Mouse (Mus musculus): Measurements from ENCODE around the gene Xylt2. TPM values are rescaled to one million over a fixed set of nuclear protein-coding genes. Genes with fewer than 3 reads are reported as not detected.
"Not testable (repeated sequence)": the region's sequence is repeated elsewhere in the genome, so short reads cannot be mapped to it uniquely, and the experiment has no call there.

Xylt2 gene
- polyA plus RNA-seq, 1 experiment from 2014 or later = 22.9 TPM

DNA sequence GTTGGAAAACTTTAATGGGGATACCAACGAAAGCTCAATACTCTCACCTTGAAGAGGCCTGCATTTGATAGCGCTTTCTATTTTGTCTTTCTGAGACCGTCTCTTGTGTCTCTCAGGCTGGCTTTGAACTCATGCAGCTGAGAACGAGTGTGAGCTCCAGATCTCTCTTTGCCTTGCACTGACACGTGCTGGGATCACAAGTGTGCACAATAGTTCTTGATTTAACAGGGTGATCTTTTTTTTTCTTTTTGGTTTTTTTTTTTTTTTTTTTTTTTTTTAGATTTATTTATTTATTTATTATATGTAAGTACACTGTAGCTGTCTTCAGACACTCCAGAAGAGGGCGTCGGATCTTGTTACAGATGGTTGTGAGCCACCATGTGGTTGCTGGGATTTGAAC is 26.1 kb downstream of the Xylt2 start:
- H3K4me2 ChIP-seq (replicated peaks; ENCODE audit: low read depth, low read length); ATAC-seq (ENCODE audit: low FRiP score, low TSS enrichment); H3K27ac ChIP-seq (ENCODE audit: low read length); H3K4me3 ChIP-seq (ENCODE audit: low read length); H3K27me3 ChIP-seq (ENCODE audit: insufficient read depth, low read length); H3K9ac ChIP-seq (replicated peaks; ENCODE audit: low read length); H3K9me3 ChIP-seq (ENCODE audit: low read length): not testable (repeated sequence)
- WGBS = 97% methylated on average over 5 of the region's 7 CpGs
- Histone ChIP-seq H3K4me1 (ENCODE audit: insufficient read depth, low read length) (peaks cover 12% of the 10 kb centered on the region), H3K36me3 (ENCODE audit: insufficient read depth, low read length) (peaks cover 22% of the 10 kb centered on the region)

DNA sequence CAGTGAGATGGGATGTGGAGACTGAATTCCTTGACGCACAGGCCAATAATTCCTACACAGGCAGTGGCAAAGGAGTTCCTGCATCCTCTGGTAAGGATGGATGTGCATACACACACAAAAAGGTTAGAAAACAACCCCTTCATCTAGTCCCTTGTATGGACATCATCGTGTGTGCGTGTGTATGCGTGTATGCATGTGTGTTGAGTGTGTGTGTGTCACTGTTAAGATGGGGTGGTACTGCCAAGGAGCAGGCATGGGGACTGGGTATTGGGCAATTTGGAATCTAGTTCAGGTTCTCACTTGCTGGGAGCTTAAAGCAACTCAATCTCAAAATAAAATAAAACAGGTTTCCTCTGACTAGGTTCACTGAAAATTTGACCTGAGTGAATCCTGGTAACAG is 30.9 kb downstream of the Xylt2 start:
- 88% methylated on average over 4 of the region's 4 CpGs for WGBS
- Histone ChIP-seq H3K4me1 (ENCODE audit: insufficient read depth, low read length) (no peaks in the 10 kb centered on the region), H3K4me2 (replicated peaks; ENCODE audit: low read depth, low read length) (no peak overlapping the region), H3K36me3 (ENCODE audit: insufficient read depth, low read length) (peaks cover 59% of the 10 kb centered on the region), H3K9me3 (ENCODE audit: low read length) (no peaks in the 10 kb centered on the region), H3K27ac (ENCODE audit: low read length) (no peak overlapping the region), H3K27me3 (ENCODE audit: insufficient read depth, low read length) (no peaks in the 10 kb centered on the region), H3K4me3 (ENCODE audit: low read length) (no peak overlapping the region), H3K9ac (replicated peaks; ENCODE audit: low read length) (no peak overlapping the region)
- ATAC-seq (ENCODE audit: low FRiP score, low TSS enrichment) = no peak

DNA sequence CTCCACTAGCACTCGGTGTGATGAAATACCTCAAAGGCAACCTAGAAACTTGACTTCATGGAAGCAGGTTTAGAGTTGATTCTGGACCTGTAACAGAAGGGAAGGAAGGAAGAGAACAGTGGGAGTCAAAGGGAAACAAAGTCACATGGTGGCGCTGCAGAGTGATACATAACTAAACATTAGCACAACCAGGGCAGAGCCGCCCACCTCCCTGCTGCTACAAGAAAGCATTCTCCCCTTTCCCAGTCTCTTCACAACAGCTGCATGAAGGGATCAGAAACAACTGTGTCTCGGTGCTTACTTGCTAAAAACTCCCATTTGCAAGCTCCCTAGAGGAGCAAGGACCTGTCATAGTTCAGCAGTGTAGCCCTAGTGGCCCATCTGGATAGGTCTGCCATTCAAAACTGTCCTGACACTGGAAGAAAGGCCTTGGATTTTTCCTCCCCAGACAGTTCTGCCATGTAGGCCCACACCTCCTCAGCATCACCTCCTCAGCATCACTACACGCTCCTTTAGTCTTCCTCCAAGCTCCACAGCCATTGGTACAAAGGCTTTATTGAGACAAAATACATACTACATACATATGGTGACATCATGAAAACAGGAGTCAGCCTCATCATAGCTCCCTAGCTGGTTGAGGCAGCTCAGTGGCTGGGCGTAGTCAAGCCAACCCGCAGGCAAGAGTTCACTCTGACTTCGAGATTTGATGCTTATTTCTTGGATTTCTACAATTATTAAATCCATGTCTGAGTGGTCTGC is 32.7 kb downstream of the Xylt2 start:
- H3K36me3 ChIP-seq (ENCODE audit: insufficient read depth, low read length) = peaks cover 74% of the 10 kb centered on the region
- no peaks in the 10 kb centered on the region for H3K9me3 ChIP-seq (ENCODE audit: low read length)
- WGBS = 89% methylated on average over 8 of the region's 8 CpGs
- H3K9ac ChIP-seq (replicated peaks; ENCODE audit: low read length) = no peak overlapping the region
- no peak overlapping the region for H3K4me2 ChIP-seq (replicated peaks; ENCODE audit: low read depth, low read length)
- H3K4me3 ChIP-seq (ENCODE audit: low read length) = no peak overlapping the region
- no peak overlapping the region for H3K27ac ChIP-seq (ENCODE audit: low read length)
- no peaks in the 10 kb centered on the region for H3K4me1 ChIP-seq (ENCODE audit: insufficient read depth, low read length)
- no peaks in the 10 kb centered on the region for H3K27me3 ChIP-seq (ENCODE audit: insufficient read depth, low read length)
- no peak for ATAC-seq (ENCODE audit: low FRiP score, low TSS enrichment)

DNA sequence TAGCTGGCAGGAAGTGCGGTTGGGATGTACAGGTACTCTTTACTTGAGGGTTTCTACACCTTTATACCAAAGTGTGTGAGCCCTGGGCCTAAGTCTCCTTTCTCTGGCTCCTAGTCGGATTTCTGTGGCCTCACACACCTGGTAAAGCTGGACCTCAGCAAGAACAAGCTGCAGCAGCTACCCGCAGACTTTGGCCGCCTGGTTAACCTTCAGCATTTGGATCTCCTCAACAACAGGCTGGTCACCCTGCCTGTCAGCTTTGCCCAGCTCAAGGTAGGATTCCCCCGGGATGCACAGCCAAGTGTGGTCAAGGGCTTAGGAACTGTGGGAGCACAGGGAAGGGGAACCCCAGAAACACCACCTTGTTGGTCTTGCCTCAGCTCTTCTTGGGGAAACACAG is 42.9 kb downstream of the Xylt2 start:
- WGBS = 90% methylated on average over 5 of the region's 5 CpGs
- H3K27ac ChIP-seq (ENCODE audit: low read length) = no peak overlapping the region
- H3K9ac ChIP-seq (replicated peaks; ENCODE audit: low read length) = no peak overlapping the region

DNA sequence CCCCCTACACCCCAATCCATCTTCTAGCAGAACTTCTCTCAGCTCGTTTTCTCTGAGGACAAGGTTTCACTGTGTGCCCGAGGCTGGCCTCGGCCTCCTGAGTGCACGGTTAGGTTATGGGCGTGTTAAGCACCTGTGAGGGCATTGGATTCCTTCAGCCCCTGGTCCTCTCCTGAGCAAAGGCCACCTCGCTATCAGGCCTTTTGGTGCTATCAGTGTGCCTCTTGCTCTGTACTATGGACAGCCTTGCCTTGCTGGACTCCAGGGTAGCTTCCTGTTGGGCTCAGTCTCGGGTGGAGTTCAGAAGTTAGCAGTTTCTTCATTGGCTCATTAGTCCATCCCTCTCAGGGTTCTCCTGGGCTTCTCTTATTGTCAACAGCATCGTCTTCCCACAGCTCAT is 44.3 kb downstream of the Xylt2 start:
- H3K4me2 ChIP-seq (replicated peaks; ENCODE audit: low read depth, low read length) = no peak overlapping the region
- no peaks in the 10 kb centered on the region for H3K9me3 ChIP-seq (ENCODE audit: low read length)
- ATAC-seq (ENCODE audit: low FRiP score, low TSS enrichment) = no peak
- no peak overlapping the region for H3K4me3 ChIP-seq (ENCODE audit: low read length)
- peaks cover 13% of the 10 kb centered on the region for H3K4me1 ChIP-seq (ENCODE audit: insufficient read depth, low read length)
- H3K27me3 ChIP-seq (ENCODE audit: insufficient read depth, low read length) = no peaks in the 10 kb centered on the region
- WGBS = 84% methylated on average over 8 of the region's 8 CpGs
- H3K27ac ChIP-seq (ENCODE audit: low read length) = no peak overlapping the region
- peaks cover 50% of the 10 kb centered on the region for H3K36me3 ChIP-seq (ENCODE audit: insufficient read depth, low read length)
- no peak overlapping the region for H3K9ac ChIP-seq (replicated peaks; ENCODE audit: low read length)

More for the DNA sequence above, 42.9 kb downstream of the Xylt2 start:
- no peak for ATAC-seq (ENCODE audit: low FRiP score, low TSS enrichment)
- Histone ChIP-seq H3K4me3 (ENCODE audit: low read length) (no peak overlapping the region), H3K4me1 (ENCODE audit: insufficient read depth, low read length) (peaks cover 13% of the 10 kb centered on the region), H3K9me3 (ENCODE audit: low read length) (no peaks in the 10 kb centered on the region), H3K27me3 (ENCODE audit: insufficient read depth, low read length) (no peaks in the 10 kb centered on the region), H3K36me3 (ENCODE audit: insufficient read depth, low read length) (peaks cover 64% of the 10 kb centered on the region), H3K4me2 (replicated peaks; ENCODE audit: low read depth, low read length) (no peak overlapping the region)

DNA sequence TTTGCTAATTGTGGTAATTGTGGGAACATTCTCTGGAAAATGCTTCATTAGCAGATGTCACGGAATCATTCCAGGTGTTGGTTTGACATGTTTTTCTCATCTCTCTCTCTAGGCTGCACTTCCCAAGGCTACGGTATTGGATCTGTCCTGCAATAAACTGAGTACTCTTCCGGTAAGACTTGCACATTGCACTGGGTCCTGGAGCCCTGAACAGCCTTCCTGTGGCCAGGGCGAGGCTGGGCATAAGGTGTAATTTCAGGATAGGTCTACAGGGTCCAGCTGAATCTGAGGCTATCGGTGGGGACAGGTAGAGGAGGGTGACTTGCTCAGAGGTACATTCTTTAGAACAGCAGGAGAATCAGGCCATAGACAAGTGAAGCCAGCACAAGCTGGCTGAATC is 45.3 kb downstream of the Xylt2 start:
- ATAC-seq (ENCODE audit: low FRiP score, low TSS enrichment) = no peak
- 94% methylated on average over 5 of the region's 5 CpGs for WGBS
- Histone ChIP-seq H3K4me3 (ENCODE audit: low read length) (no peak overlapping the region), H3K4me1 (ENCODE audit: insufficient read depth, low read length) (peaks cover 13% of the 10 kb centered on the region), H3K4me2 (replicated peaks; ENCODE audit: low read depth, low read length) (no peak overlapping the region), H3K9me3 (ENCODE audit: low read length) (no peaks in the 10 kb centered on the region), H3K36me3 (ENCODE audit: insufficient read depth, low read length) (peaks cover 39% of the 10 kb centered on the region), H3K27ac (ENCODE audit: low read length) (no peak overlapping the region), H3K27me3 (ENCODE audit: insufficient read depth, low read length) (no peaks in the 10 kb centered on the region), H3K9ac (replicated peaks; ENCODE audit: low read length) (no peak overlapping the region)

DNA sequence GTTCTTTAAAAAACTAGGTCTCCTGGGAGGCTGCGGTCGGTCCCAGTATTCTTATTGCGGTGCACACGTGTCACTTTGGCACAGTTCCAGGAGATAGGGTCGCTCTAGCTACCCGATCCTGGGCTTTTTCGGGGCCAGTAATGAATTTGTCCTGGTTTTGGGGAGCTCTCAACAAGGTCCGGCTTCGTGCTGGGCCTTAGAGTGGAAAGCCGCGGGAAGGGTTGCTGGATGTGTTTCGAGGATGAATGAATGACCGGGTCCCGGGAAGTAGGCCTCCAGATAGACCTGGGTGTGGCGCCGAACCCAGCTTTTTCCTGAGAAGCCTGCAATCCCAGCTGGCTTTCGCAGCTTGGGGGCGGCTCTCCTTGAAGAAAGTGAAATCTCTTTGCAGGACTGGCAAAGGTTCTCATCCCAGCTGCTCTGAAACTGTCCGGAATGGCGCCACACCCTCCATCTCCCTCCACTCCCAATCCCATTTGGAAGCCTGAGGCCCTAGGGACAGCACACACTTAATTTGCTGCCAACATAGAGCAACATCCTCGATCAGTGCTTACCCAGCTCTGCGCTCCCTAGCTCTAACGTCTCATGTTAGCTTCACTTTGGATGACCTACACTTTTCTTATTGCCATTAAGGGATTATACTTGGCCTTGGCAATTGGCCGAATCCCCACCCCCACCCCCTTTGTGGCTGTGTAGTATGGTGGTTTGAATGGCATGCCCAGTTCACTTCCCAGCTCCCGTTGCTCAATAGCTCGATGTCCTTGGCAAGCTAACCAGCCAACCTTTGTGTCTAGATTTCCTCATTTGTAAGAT is 46.9 kb downstream of the Xylt2 start:
- ATAC-seq (ENCODE audit: low FRiP score, low TSS enrichment) = peak; percentile 46; the same call in 1 of the 2 replicates
- 11% methylated on average over 26 of the region's 26 CpGs for WGBS

DNA sequence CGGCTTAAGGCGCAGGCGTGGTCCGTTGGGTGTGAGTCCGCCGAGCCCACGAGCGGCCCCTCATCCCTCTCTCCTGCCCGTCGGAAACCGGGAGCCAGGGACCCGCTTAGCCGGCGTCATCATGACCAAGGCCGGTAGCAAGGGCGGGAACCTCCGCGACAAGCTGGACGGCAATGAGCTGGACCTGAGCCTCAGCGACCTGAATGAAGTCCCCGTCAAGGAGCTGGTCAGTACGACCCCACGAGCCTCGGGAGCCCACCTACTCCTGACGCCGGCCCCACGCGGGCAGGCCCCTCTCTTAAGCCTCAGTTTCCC is 47.5 kb downstream of the Xylt2 start:
- H3K9me3 ChIP-seq (ENCODE audit: low read length) = no peaks in the 10 kb centered on the region
- 0% methylated on average over 28 of the region's 28 CpGs for WGBS
- peaks cover 19% of the 10 kb centered on the region for H3K36me3 ChIP-seq (ENCODE audit: insufficient read depth, low read length)
- H3K4me1 ChIP-seq (ENCODE audit: insufficient read depth, low read length) = peaks cover 13% of the 10 kb centered on the region
- H3K4me2 ChIP-seq (replicated peaks; ENCODE audit: low read depth, low read length) = peak overlapping the region; percentile 85
- ATAC-seq (ENCODE audit: low FRiP score, low TSS enrichment) = peak; percentile 78
- peak overlapping the region; percentile 92 for H3K9ac ChIP-seq (replicated peaks; ENCODE audit: low read length)
- H3K27me3 ChIP-seq (ENCODE audit: insufficient read depth, low read length) = no peaks in the 10 kb centered on the region
- H3K4me3 ChIP-seq (ENCODE audit: low read length) = peak overlapping the region; percentile 100
- peak overlapping the region; percentile 55; the same call in 1 of the 2 replicates for H3K27ac ChIP-seq (ENCODE audit: low read length)

More for the DNA sequence above, 46.9 kb downstream of the Xylt2 start:
- Histone ChIP-seq H3K36me3 (ENCODE audit: insufficient read depth, low read length) (peaks cover 24% of the 10 kb centered on the region), H3K4me3 (ENCODE audit: low read length) (peak overlapping the region; percentile 100), H3K27ac (ENCODE audit: low read length) (peak overlapping the region; percentile 55; the same call in 1 of the 2 replicates), H3K27me3 (ENCODE audit: insufficient read depth, low read length) (no peaks in the 10 kb centered on the region), H3K4me1 (ENCODE audit: insufficient read depth, low read length) (peaks cover 13% of the 10 kb centered on the region), H3K9me3 (ENCODE audit: low read length) (no peaks in the 10 kb centered on the region), H3K4me2 (replicated peaks; ENCODE audit: low read depth, low read length) (peak overlapping the region; percentile 85), H3K9ac (replicated peaks; ENCODE audit: low read length) (peak overlapping the region; percentile 92)

DNA sequence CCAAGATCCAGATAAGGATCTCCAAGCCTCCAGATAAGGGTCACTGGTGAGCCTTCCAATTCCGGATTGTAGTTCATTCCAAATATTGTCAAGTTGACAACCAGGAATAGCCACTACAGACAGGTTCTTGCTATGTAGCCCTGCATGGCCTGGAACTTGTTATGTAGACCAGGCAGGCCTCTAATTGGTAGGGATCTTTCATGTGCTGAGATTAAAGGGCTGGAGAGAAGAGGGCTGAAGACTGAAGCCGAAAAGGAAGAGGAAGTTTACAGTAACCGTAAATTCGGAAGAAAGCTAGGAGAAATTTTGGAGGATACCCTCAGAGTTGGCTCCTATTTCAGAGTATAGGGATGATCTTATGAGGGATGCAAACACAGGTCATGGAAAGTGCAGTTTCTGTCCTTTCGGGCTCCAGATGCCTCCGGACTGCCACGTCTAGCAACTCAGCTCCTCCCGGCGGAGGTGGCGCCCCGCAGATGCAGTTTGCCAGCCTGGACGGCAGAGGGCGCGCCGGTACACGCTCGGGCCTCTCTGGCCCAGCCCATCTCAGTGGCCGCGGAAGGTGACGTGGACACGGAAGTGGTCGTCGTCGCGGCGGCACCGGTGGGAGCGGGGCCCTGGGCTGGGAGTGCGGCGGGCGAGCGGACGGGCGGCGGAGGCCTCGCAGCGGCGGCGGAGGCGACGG is 48.0 kb downstream of the Xylt2 start, which contains the start of gene Lrrc59:
Gene Lrrc59 (plus strand): TSS at position 569 of the 685 bp plus-strand sequence.
- Histone ChIP-seq H3K9ac (replicated peaks; ENCODE audit: low read length) (peak within 1 kb of the TSS; percentile 92), H3K4me3 (ENCODE audit: low read length) (peak within 1 kb of the TSS; percentile 100), H3K27me3 (ENCODE audit: insufficient read depth, low read length) (no peaks in the 10 kb centered on the region), H3K9me3 (ENCODE audit: low read length) (no peaks in the 10 kb centered on the region), H3K36me3 (ENCODE audit: insufficient read depth, low read length) (peaks cover 14% of the 10 kb centered on the region), H3K27ac (ENCODE audit: low read length) (peak within 1 kb of the TSS; percentile 55; the same call in 1 of the 2 replicates), H3K4me1 (ENCODE audit: insufficient read depth, low read length) (peaks cover 13% of the 10 kb centered on the region), H3K4me2 (replicated peaks; ENCODE audit: low read depth, low read length) (peak within 1 kb of the TSS; percentile 85)
- peak; percentile 96 for ATAC-seq (ENCODE audit: low FRiP score, low TSS enrichment)
- WGBS = 4% methylated on average over 41 of the region's 41 CpGs

All from kidney, embryonic 16.5 days (tissue).